ENCODE assay signal across 7 mouse cellular contexts in genomic region chr17:35842006-35842405, GRCm38 (mm10). TPM values are rescaled to one million over a fixed set of nuclear protein-coding genes. Genes with fewer than 3 reads are reported as not detected.
DNase-seq lines count a peak whose midpoint lies in the region; ATAC-seq and TF ChIP-seq lines count a peak whose summit lies in the region.

No protein-coding gene starts in this region.

- peak overlapping the region; percentile 71 for H3K4me2 ChIP-seq in forebrain, embryonic 13.5 days

- H3K27me3 ChIP-seq in testis, adult 2 months (ENCODE audit: control insufficient read depth, insufficient read depth, low read length): no peaks in the 10 kb centered on the region
- no peaks in the 10 kb centered on the region for H3K27me3 ChIP-seq in forebrain, embryonic 13.5 days
- no peaks in the 10 kb centered on the region for H3K27me3 ChIP-seq in liver, adult 2 months (ENCODE audit: control insufficient read depth, insufficient read depth, low read length)

- H3K9ac ChIP-seq in forebrain, embryonic 13.5 days: peak overlapping the region; percentile 68
- peak overlapping the region; percentile 49; the same call in 1 of the 2 replicates for H3K9ac ChIP-seq in liver, adult 2 months (ENCODE audit: low read depth, low read length)

- TF ChIP-seq POLR2A in testis, adult 2 months (IDR thresholded peaks at IDR 0.05; ENCODE audit: control insufficient read depth, low read depth, low read length): no peak
- TF ChIP-seq POLR2A in liver, adult 2 months (IDR thresholded peaks at IDR 0.05; ENCODE audit: extremely low read depth, insufficient read depth, low read length): no peak

- peaks cover 2% of the 10 kb centered on the region for H3K36me3 ChIP-seq in testis, adult 2 months (ENCODE audit: control insufficient read depth, insufficient read depth, low read length)
- H3K36me3 ChIP-seq in forebrain, embryonic 13.5 days (ENCODE audit: poor library complexity, severe bottlenecking): peaks cover 27% of the 10 kb centered on the region
- H3K36me3 ChIP-seq in liver, adult 2 months (ENCODE audit: control insufficient read depth, insufficient read depth, low read length): peaks cover 5% of the 10 kb centered on the region; the same call in 1 of the 2 replicates

- no peak for DNase-seq in testis, postnatal 10 days (ENCODE audit: low spot score)
- DNase-seq in liver, adult 2 months (ENCODE audit: extremely low read depth, low read depth, low spot score): no peak
- DNase-seq in testis, postnatal 14 days (ENCODE audit: low spot score): peak; percentile 29
- DNase-seq in right cerebral cortex, postnatal 36 days (ENCODE audit: low spot score in 2 of 2): no peak
- no peak for DNase-seq in cerebellum, adult 9-10 months

- H3K4me1 ChIP-seq in testis, adult 2 months (ENCODE audit: control insufficient read depth, insufficient read depth, low read length): peaks cover 14% of the 10 kb centered on the region
- peaks cover 34% of the 10 kb centered on the region for H3K4me1 ChIP-seq in forebrain, embryonic 13.5 days
- H3K4me1 ChIP-seq in liver, adult 2 months (ENCODE audit: control insufficient read depth, insufficient read depth, low read length): peaks cover 2% of the 10 kb centered on the region; the same call in 1 of the 2 replicates

- WGBS in forebrain, embryonic 13.5 days: 17% methylated on average over 11 of the region's 11 CpGs
- 19% methylated on average over 11 of the region's 11 CpGs for WGBS in liver, adult 2 months

- H3K9me3 ChIP-seq in forebrain, embryonic 13.5 days (replicated peaks): no peaks in the 10 kb centered on the region

- H3K79me2 ChIP-seq in liver, adult 2 months (ENCODE audit: control insufficient read depth, insufficient read depth, low read length): no peaks in the 10 kb centered on the region

- H3K4me3 ChIP-seq in testis, adult 2 months (ENCODE audit: control insufficient read depth, low read depth, low read length): peak overlapping the region; percentile 100
- H3K4me3 ChIP-seq in forebrain, embryonic 13.5 days: peak overlapping the region; percentile 57
- H3K4me3 ChIP-seq in liver, adult 2 months (ENCODE audit: insufficient read depth, low read depth, low read length): peak overlapping the region; percentile 56

- no peak for TF ChIP-seq CTCF in testis, adult 2 months (IDR thresholded peaks at IDR 0.05; ENCODE audit: control insufficient read depth, insufficient read depth, insufficient replicate concordance, low read depth, low read length)
- TF ChIP-seq CTCF in liver, adult 2 months (IDR thresholded peaks at IDR 0.05; ENCODE audit: low read depth, low read length): no peak

- no peak for ATAC-seq in forebrain, embryonic 13.5 days

- H3K27ac ChIP-seq in testis, adult 2 months (ENCODE audit: control insufficient read depth, insufficient read depth, low read depth, low read length): peak overlapping the region; percentile 100
- peak overlapping the region; percentile 76 for H3K27ac ChIP-seq in forebrain, embryonic 13.5 days
- peak overlapping the region; percentile 16; the same call in 1 of the 2 replicates for H3K27ac ChIP-seq in liver, adult 2 months (replicated peaks; ENCODE audit: insufficient read depth, low read depth, low read length)

RNA-seq across cellular contexts. Expression of gene Mdc1, which starts 0.7 kb away (rescaled TPM):
- polyA plus RNA-seq in testis, adult 2 months (2012; rRNA removed): 73.7 and 81.1 TPM in 2 replicates
- 15.1 and 18.4 TPM in 2 replicates for polyA plus RNA-seq in forebrain, embryonic 13.5 days (2015; fragmentation: Nextera tagmentation; extraction: Ambion mirVana)
- total RNA-seq in liver, adult 2 months (2014; rRNA removed): 3.0 and 3.5 TPM in 2 replicates
- 1.7 and 2.4 TPM in 2 replicates for polyA plus RNA-seq in liver, adult 2 months (2012; rRNA removed)

RNA-seq across cellular contexts. Expression of gene Tubb5, which starts 3.9 kb away (rescaled TPM):
- 54.0 and 59.4 TPM in 2 replicates for polyA plus RNA-seq in testis, adult 2 months (2012; rRNA removed)
- polyA plus RNA-seq in forebrain, embryonic 13.5 days (2015; fragmentation: Nextera tagmentation; extraction: Ambion mirVana): 1,790 and 1,841 TPM in 2 replicates
- 37.5 and 67.3 TPM in 2 replicates for total RNA-seq in liver, adult 2 months (2014; rRNA removed)
- polyA plus RNA-seq in liver, adult 2 months (2012; rRNA removed): 56.4 and 62.2 TPM in 2 replicates

RNA-seq across cellular contexts. Expression of gene Flot1, which starts 19.0 kb away (rescaled TPM):
- 13.7 and 14.1 TPM in 2 replicates for polyA plus RNA-seq in testis, adult 2 months (2012; rRNA removed)
- 57.0 and 57.7 TPM in 2 replicates for polyA plus RNA-seq in forebrain, embryonic 13.5 days (2015; fragmentation: Nextera tagmentation; extraction: Ambion mirVana)
- 18.0 and 19.5 TPM in 2 replicates for total RNA-seq in liver, adult 2 months (2014; rRNA removed)
- 19.6 and 26.7 TPM in 2 replicates for polyA plus RNA-seq in liver, adult 2 months (2012; rRNA removed)

RNA-seq across cellular contexts. Expression of gene Nrm, which starts 19.1 kb away (rescaled TPM):
- 179 and 201 TPM in 2 replicates for polyA plus RNA-seq in testis, adult 2 months (2012; rRNA removed)
- polyA plus RNA-seq in forebrain, embryonic 13.5 days (2015; fragmentation: Nextera tagmentation; extraction: Ambion mirVana): 41.3 and 47.9 TPM in 2 replicates
- 0.18 and 2.4 TPM in 2 replicates for total RNA-seq in liver, adult 2 months (2014; rRNA removed)
- 1.4 and 2.4 TPM in 2 replicates for polyA plus RNA-seq in liver, adult 2 months (2012; rRNA removed)

RNA-seq across cellular contexts. Expression of gene Ier3, which starts 20.5 kb away (rescaled TPM):
- 1.4 TPM in 2 replicates for polyA plus RNA-seq in testis, adult 2 months (2012; rRNA removed)
- polyA plus RNA-seq in forebrain, embryonic 13.5 days (2015; fragmentation: Nextera tagmentation; extraction: Ambion mirVana): 4.5 and 5.2 TPM in 2 replicates
- total RNA-seq in liver, adult 2 months (2014; rRNA removed): 0.92 and 0.94 TPM in 2 replicates
- 0.91 and 1.6 TPM in 2 replicates for polyA plus RNA-seq in liver, adult 2 months (2012; rRNA removed)

Comparison
In these comparisons a context has a peak if more than half of its experiments do, and no peak if none do; other contexts are left out.
1. H3K27ac ChIP-seq: peak in every context shown above with its lines; median percentile 100 in testis, adult 2 months; 76 in forebrain, embryonic 13.5 days; 16 in liver, adult 2 months.
2. RNA of gene Tubb5, which starts 3.9 kb away (polyA plus RNA-seq): 1,790 to 1,841 TPM in forebrain, embryonic 13.5 days; 56.4 to 62.2 TPM in liver, adult 2 months and 54.0 to 59.4 TPM in testis, adult 2 months; every median in the first group is over 10 times any median in the second.
3. Peak in every context shown above with its lines, with median percentiles within 50 percentile points of each other: H3K4me3 ChIP-seq.